Mouse (Mus musculus) kidney, embryonic 15.5 days (tissue): Measurements from ENCODE around the gene Srsf9. TPM values are rescaled to one million over a fixed set of nuclear protein-coding genes. Genes with fewer than 3 reads are reported as not detected.
"Not testable (repeated sequence)": the region's sequence is repeated elsewhere in the genome, so short reads cannot be mapped to it uniquely, and the experiment has no call there.

Source experiments
- ATAC-seq: fragments of 200-750 bp; cut with Nextera tagmentation; replicated peaks from 2 replicates; pipeline ENCODE4 v1.8.0; 2017; ENCODE audit warnings: moderate TSS enrichment; ENCODE audit not compliant: low FRiP score
- H3K27ac ChIP-seq: fragments of 300-500 bp; sonication (generic); 2 replicates; pipeline ENCODE4 v1.5.1; 2015; ENCODE audit warnings: mild to moderate bottlenecking, inconsistent platforms
- H3K27me3 ChIP-seq: fragments of 300-500 bp; sonication (generic); 2 replicates; pipeline ENCODE4 v1.6.1; 2015; ENCODE audit warnings: inconsistent platforms
- H3K36me3 ChIP-seq: fragments of 300-500 bp; sonication (generic); 2 replicates; pipeline ENCODE4 v1.6.1; 2015; ENCODE audit warnings: inconsistent platforms
- H3K4me1 ChIP-seq: fragments of 300-500 bp; sonication (generic); 2 replicates; pipeline ENCODE4 v1.6.1; 2015; ENCODE audit warnings: inconsistent platforms
- H3K4me2 ChIP-seq: fragments of 300-500 bp; sonication (generic); 2 replicates; pipeline ENCODE4 v1.6.1; 2015; ENCODE audit warnings: moderate library complexity, mild to moderate bottlenecking, inconsistent platforms
- H3K4me3 ChIP-seq: fragments of 300-500 bp; sonication (generic); replicated peaks from 2 replicates; pipeline ENCODE4 v1.5.1; 2015; ENCODE audit warnings: mild to moderate bottlenecking, inconsistent platforms
- H3K9ac ChIP-seq: fragments of 300-500 bp; sonication (generic); 2 replicates; pipeline ENCODE4 v1.6.1; 2015; ENCODE audit warnings: mild to moderate bottlenecking, inconsistent platforms
- H3K9me3 ChIP-seq: fragments of 300-500 bp; sonication (generic); replicated peaks from 2 replicates; pipeline ENCODE4 v1.6.1; 2016; ENCODE audit warnings: inconsistent platforms
- WGBS: fragments of 180-500 bp; shearing (Covaris S2); methylation state at CpG from one replicate; pipeline ENCODE4 v1.1.7; 2015; ENCODE audit warnings: mixed read lengths; 5-methylcytosine and 5-hydroxymethylcytosine counted together
- polyA plus RNA-seq: library from polyadenylated mRNA; unstranded; fragments of >200 nt; fragmentation: Nextera tagmentation; extraction: Ambion mirVana; gene quantifications from 2 replicates; pipeline ENCODE4 v1.2.1, GENCODE M21; 2015

Gene Srsf9
- polyA plus RNA-seq, 1 experiment from 2014 or later = 301 TPM

DNA sequence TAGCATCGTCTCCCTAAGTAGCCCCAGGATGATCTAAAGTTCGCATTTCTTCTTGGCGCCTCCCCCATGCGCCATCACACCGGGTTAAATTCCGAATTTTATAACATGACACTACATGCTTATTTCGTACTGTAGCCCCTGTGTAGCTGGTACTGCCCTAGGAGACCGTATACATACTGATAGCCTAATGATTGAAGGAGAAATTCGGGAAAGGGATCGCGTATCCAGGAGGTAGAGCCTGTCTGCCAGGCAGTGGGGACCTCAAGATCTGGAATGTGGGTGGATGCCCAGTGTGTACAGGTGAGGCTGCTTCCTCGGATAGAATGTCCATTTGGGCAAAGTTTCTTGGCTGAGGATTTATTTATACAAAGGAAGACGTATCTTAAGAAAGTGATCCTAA lies 25.4 kb upstream of the Srsf9 start:
- Histone ChIP-seq H3K4me2 (peak overlapping the region; percentile 71), H3K27ac (peak overlapping the region; percentile 85), H3K9ac (peak overlapping the region; percentile 59), H3K36me3 (peaks cover 30% of the 10 kb centered on the region), H3K27me3 (no peaks in the 10 kb centered on the region), H3K4me1 (peaks cover 35% of the 10 kb centered on the region), H3K9me3 (no peaks in the 10 kb centered on the region), H3K4me3 (peak overlapping the region; percentile 77)
- WGBS = 17% methylated on average over 13 of the region's 13 CpGs
- ATAC-seq = no peak

- Histone ChIP-seq H3K4me2 (peak overlapping the region; percentile 71; the same call in 1 of the 2 replicates), H3K9ac (0 out of 2 replicates have a peak overlapping the region, but pooled peaks have one; percentile 59), H3K4me1 (peaks cover 35% of the 10 kb centered on the region), H3K36me3 (peaks cover 24% of the 10 kb centered on the region)
- not testable (repeated sequence) for ATAC-seq, H3K27ac ChIP-seq, H3K4me3 ChIP-seq, H3K27me3 ChIP-seq, H3K9me3 ChIP-seq
- 85% methylated on average over 6 of the region's 7 CpGs for WGBS
Measured at GRCm38 (mm10) chr5:115302190-115302589, 24.8 kb upstream of the Srsf9 start.

DNA sequence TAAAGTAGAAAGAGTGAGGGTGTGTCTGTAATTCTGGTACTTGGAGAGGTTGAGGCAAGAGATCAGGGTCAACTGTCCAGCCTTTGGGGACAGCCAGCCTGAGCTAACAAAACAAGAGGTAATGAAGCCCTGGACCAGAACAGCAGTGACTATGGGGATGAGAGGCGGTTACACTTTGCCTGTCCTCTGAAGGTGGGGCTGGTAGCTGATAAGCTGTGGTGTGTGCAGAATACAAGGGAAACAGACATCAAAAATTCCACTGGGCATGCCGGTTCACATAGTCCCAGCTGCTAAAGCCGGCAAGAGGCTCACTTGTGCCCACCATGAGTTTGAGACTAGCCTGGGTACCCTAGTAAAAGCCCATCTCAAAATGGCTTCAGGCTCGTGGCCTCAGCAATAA lies 14.6 kb upstream of the Srsf9 start:
- Histone ChIP-seq H3K27ac (no peak overlapping the region), H3K4me3 (no peak overlapping the region), H3K4me1 (peaks cover 26% of the 10 kb centered on the region), H3K36me3 (no peaks in the 10 kb centered on the region), H3K9ac (no peak overlapping the region), H3K27me3 (no peaks in the 10 kb centered on the region), H3K9me3 (no peaks in the 10 kb centered on the region), H3K4me2 (no peak overlapping the region)
- WGBS = 78% methylated on average over 4 of the region's 4 CpGs
- ATAC-seq = no peak

- H3K27ac ChIP-seq = no peak overlapping the region
- H3K4me2 ChIP-seq = no peak overlapping the region
- peaks cover 33% of the 10 kb centered on the region for H3K4me1 ChIP-seq
- no peak overlapping the region for H3K4me3 ChIP-seq
- no peaks in the 10 kb centered on the region for H3K27me3 ChIP-seq
- WGBS = 58% methylated on average over 10 of the region's 10 CpGs
- no peaks in the 10 kb centered on the region for H3K9me3 ChIP-seq
- H3K36me3 ChIP-seq = no peaks in the 10 kb centered on the region
- no peak overlapping the region for H3K9ac ChIP-seq
- ATAC-seq = no peak
Measured at GRCm38 (mm10) chr5:115312816-115313667, 13.9 kb upstream of the Srsf9 start.

DNA sequence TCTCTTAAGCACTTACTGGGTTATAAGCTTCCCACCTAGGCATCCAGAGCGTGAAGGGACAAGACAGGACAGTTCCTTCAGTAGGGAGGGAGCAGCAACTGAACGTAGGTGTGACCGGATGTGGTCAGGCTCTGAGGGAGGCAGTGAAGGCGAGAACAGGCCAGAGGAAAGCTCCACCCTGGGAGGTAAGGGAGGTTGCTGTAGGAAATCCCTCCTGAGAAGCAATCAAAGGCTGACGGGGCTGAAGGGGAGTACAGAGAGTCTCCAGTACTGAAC lies 13.4 kb upstream of the Srsf9 start:
- Histone ChIP-seq H3K27ac (no peak overlapping the region), H3K4me1 (peaks cover 39% of the 10 kb centered on the region), H3K9me3 (no peaks in the 10 kb centered on the region), H3K4me3 (no peak overlapping the region), H3K27me3 (no peaks in the 10 kb centered on the region), H3K4me2 (no peak overlapping the region), H3K36me3 (no peaks in the 10 kb centered on the region), H3K9ac (no peak overlapping the region)
- ATAC-seq = no peak
- 42% methylated on average over 5 of the region's 5 CpGs for WGBS

GRCm38 (mm10) chr5:115316968-115317644 lies 9.9 kb upstream of the Srsf9 start:
- Histone ChIP-seq H3K9ac (0 out of 2 replicates have a peak overlapping the region, but pooled peaks have one; percentile 3), H3K9me3 (no peaks in the 10 kb centered on the region), H3K4me1 (peaks cover 47% of the 10 kb centered on the region), H3K27ac (peak overlapping the region; percentile 78), H3K27me3 (no peaks in the 10 kb centered on the region), H3K36me3 (no peaks in the 10 kb centered on the region), H3K4me2 (peak overlapping the region; percentile 37), H3K4me3 (no peak overlapping the region)
- WGBS = 11% methylated on average over 14 of the region's 14 CpGs
- ATAC-seq = no peak

DNA sequence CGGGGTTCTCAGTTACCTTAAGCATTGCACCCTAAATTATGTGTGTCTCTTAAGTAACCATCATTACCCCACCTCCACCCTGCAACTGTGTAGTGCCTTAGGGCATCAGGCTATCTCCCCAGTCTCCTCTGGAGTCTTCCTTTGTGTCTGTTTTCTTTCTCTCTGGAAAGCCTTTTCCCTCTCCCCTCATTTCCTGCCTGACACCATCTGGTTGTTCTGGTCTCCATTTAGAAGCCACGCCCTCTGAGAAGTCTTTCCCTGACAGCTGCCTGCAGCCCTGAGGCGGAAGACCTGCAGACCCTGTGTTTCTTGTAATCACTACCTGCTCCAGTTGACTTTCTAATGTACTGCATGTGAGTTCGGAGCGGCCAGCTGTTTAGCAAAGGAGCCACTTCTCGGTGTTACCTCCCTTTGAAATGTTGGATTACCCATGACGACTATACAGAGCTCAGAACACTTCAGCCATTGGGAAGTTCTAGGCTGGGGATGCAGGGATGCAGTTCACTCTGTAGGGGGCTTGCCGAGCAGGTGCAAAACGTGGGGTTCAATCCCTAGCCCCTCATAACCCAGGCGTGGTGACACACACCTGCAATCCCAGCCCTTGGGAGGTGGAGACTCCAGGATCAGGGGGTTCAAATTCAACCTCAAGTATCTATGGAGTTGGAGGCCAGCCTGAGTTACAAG lies 9.2 kb upstream of the Srsf9 start:
- Histone ChIP-seq H3K27me3 (no peaks in the 10 kb centered on the region), H3K4me3 (0 out of 2 replicates have a peak overlapping the region, but pooled peaks have one; percentile 6), H3K27ac (peak overlapping the region; percentile 78), H3K36me3 (no peaks in the 10 kb centered on the region), H3K4me2 (peak overlapping the region; percentile 37), H3K4me1 (peaks cover 43% of the 10 kb centered on the region), H3K9ac (no peak overlapping the region; the same call in 1 of the 2 replicates), H3K9me3 (no peaks in the 10 kb centered on the region)
- no peak; the same call in 1 of the 2 replicates for ATAC-seq
- 7% methylated on average over 10 of the region's 10 CpGs for WGBS

- under 1% methylated on average over 22 of the region's 22 CpGs for WGBS
- H3K4me2 ChIP-seq = peak overlapping the region; percentile 82
Measured at GRCm38 (mm10) chr5:115319004-115319940, 7.7 kb upstream of the Srsf9 start.

GRCm38 (mm10) chr5:115326256-115326831 lies 633 bp upstream of the Srsf9 start:
- Histone ChIP-seq H3K4me3 (peak overlapping the region; percentile 96), H3K9me3 (no peaks in the 10 kb centered on the region), H3K9ac (peak overlapping the region; percentile 98), H3K4me2 (peak overlapping the region; percentile 81), H3K27me3 (no peaks in the 10 kb centered on the region), H3K4me1 (peaks cover 29% of the 10 kb centered on the region), H3K36me3 (peaks cover 18% of the 10 kb centered on the region), H3K27ac (peak overlapping the region; percentile 94)
- WGBS = 25% methylated on average over 11 of the region's 11 CpGs
- peak; percentile 68 for ATAC-seq

More at GRCm38 (mm10) chr5:115319004-115319940, 7.7 kb upstream of the Srsf9 start:
- Histone ChIP-seq H3K36me3 (no peaks in the 10 kb centered on the region), H3K27ac (peak overlapping the region; percentile 92), H3K4me3 (peak overlapping the region; percentile 45), H3K27me3 (no peaks in the 10 kb centered on the region), H3K4me1 (peaks cover 35% of the 10 kb centered on the region), H3K9me3 (no peaks in the 10 kb centered on the region), H3K9ac (peak overlapping the region; percentile 48)
- peak; percentile 85 for ATAC-seq

- Histone ChIP-seq H3K27ac (peak overlapping the region; percentile 94), H3K9me3 (no peaks in the 10 kb centered on the region), H3K36me3 (peaks cover 34% of the 10 kb centered on the region), H3K4me1 (peaks cover 29% of the 10 kb centered on the region), H3K4me2 (peak overlapping the region; percentile 81), H3K4me3 (peak overlapping the region; percentile 96), H3K27me3 (no peaks in the 10 kb centered on the region), H3K9ac (peak overlapping the region; percentile 98)
- WGBS = under 1% methylated on average over 53 of the region's 55 CpGs
- ATAC-seq = peak; percentile 20; the same call in 1 of the 2 replicates
Measured at GRCm38 (mm10) chr5:115327610-115328548, 902 bp downstream of the Srsf9 start.
